Mouse (Mus musculus) stomach, postnatal 0 days (tissue): ENCODE measurements around the gene Slfnl1.

Experiments used
- CTCF ChIP-seq: IDR thresholded peaks from 2 replicates; pipeline ENCODE4 v1.5.1; 2016; ENCODE audit warnings: antibody characterized with exemption, low read depth, mild to moderate bottlenecking, moderate library complexity
- EP300 ChIP-seq: optimal IDR thresholded peaks from 2 replicates; pipeline ENCODE3; 2016; ENCODE audit warnings: antibody characterized with exemption

- no peak for TF ChIP-seq CTCF
- TF ChIP-seq EP300: no peak
These were observed 8.9 kb upstream of the Slfnl1 start for GRCm38 (mm10) chr4:120523092-120523491.
